Mouse (Mus musculus) brown adipose tissue, adult 24 weeks (tissue): ENCODE data around the gene Jmjd1c. TPM values are rescaled to one million over a fixed set of nuclear protein-coding genes. Genes with fewer than 3 reads are reported as not detected.

ENCODE experiments used
- H3K27ac ChIP-seq: fragments of 200-500 bp; replicated peaks from 2 replicates; pipeline ENCODE4 v1.5.1; 2012; ENCODE audit warnings: low read depth, mild to moderate bottlenecking, low read length
- H3K4me1 ChIP-seq: fragments of 200-500 bp; 2 replicates; pipeline ENCODE4 v1.6.1; 2012; ENCODE audit warnings: low read length, mixed read lengths; ENCODE audit not compliant: control insufficient read depth, insufficient read depth, insufficient read length
- H3K4me3 ChIP-seq: fragments of 200-500 bp; 2 replicates; pipeline ENCODE4 v1.5.1; 2012; ENCODE audit warnings: low read depth, mild to moderate bottlenecking, low read length, moderate library complexity; ENCODE audit not compliant: insufficient read depth
- polyA plus RNA-seq: library from polyadenylated mRNA; stranded (reverse); fragments of >200 nt; gene quantifications from 2 replicates; pipeline ENCODE4 v1.2.4, GENCODE M21; 2012; ENCODE audit not compliant: missing spikeins, insufficient read depth, insufficient read length

The Jmjd1c gene
- polyA plus RNA-seq, 1 experiment: 12.7 TPM

- Histone ChIP-seq H3K27ac (no peak overlapping the region), H3K4me3 (no peak overlapping the region), H3K4me1 (no peaks in the 10 kb centered on the region; the same call in 1 of the 2 replicates)
Measured at GRCm38 (mm10) chr10:67176932-67177331, 81.0 kb downstream of the Jmjd1c start.

- Histone ChIP-seq H3K4me1 (no peaks in the 10 kb centered on the region; the same call in 1 of the 2 replicates), H3K4me3 (no peak overlapping the region), H3K27ac (no peak overlapping the region)
Measured at GRCm38 (mm10) chr10:67177410-67177809, 81.5 kb downstream of the Jmjd1c start.

GRCm38 (mm10) chr10:67180021-67180420 lies 84.1 kb downstream of the Jmjd1c start:
- Histone ChIP-seq H3K4me3 (no peak overlapping the region), H3K4me1 (no peaks in the 10 kb centered on the region; the same call in 1 of the 2 replicates), H3K27ac (no peak overlapping the region)

- no peak overlapping the region for H3K4me3 ChIP-seq
- no peaks in the 10 kb centered on the region; the same call in 1 of the 2 replicates for H3K4me1 ChIP-seq
- no peak overlapping the region for H3K27ac ChIP-seq
Measured at GRCm38 (mm10) chr10:67180799-67181198, 84.9 kb downstream of the Jmjd1c start.

- Histone ChIP-seq H3K4me3 (no peak overlapping the region), H3K4me1 (no peaks in the 10 kb centered on the region; the same call in 1 of the 2 replicates), H3K27ac (no peak overlapping the region)
Measured at GRCm38 (mm10) chr10:67182651-67183050, 86.7 kb downstream of the Jmjd1c start.

- H3K27ac ChIP-seq: no peak overlapping the region
- H3K4me1 ChIP-seq: no peaks in the 10 kb centered on the region; the same call in 1 of the 2 replicates
- no peak overlapping the region for H3K4me3 ChIP-seq
Measured at GRCm38 (mm10) chr10:67183086-67183485, 87.2 kb downstream of the Jmjd1c start.

- H3K4me3 ChIP-seq: no peak overlapping the region
- H3K27ac ChIP-seq: no peak overlapping the region
Measured at GRCm38 (mm10) chr10:67184441-67185070, 88.6 kb downstream of the Jmjd1c start.

GRCm38 (mm10) chr10:67185491-67186081 lies 89.7 kb downstream of the Jmjd1c start:
- peaks cover 2% of the 10 kb centered on the region for H3K4me1 ChIP-seq
- H3K4me3 ChIP-seq: peak overlapping the region; percentile 54
- peak overlapping the region; percentile 73 for H3K27ac ChIP-seq

More at GRCm38 (mm10) chr10:67184441-67185070, 88.6 kb downstream of the Jmjd1c start:
- peaks cover 2% of the 10 kb centered on the region for H3K4me1 ChIP-seq

GRCm38 (mm10) chr10:67186489-67186888 lies 90.6 kb downstream of the Jmjd1c start:
- H3K4me3 ChIP-seq: peak overlapping the region; percentile 40; the same call in 1 of the 2 replicates
- no peak overlapping the region for H3K27ac ChIP-seq
- peaks cover 2% of the 10 kb centered on the region for H3K4me1 ChIP-seq

GRCm38 (mm10) chr10:67187001-67187453 lies 91.1 kb downstream of the Jmjd1c start:
- H3K4me1 ChIP-seq: peaks cover 2% of the 10 kb centered on the region
- peak overlapping the region; percentile 73 for H3K27ac ChIP-seq
- H3K4me3 ChIP-seq: peak overlapping the region; percentile 48

- H3K4me1 ChIP-seq: peaks cover 2% of the 10 kb centered on the region
- peak overlapping the region; percentile 7; the same call in 1 of the 2 replicates for H3K4me3 ChIP-seq
- no peak overlapping the region for H3K27ac ChIP-seq
Measured at GRCm38 (mm10) chr10:67187952-67188351, 92.0 kb downstream of the Jmjd1c start.

GRCm38 (mm10) chr10:67189057-67189456 lies 93.1 kb downstream of the Jmjd1c start:
- H3K4me3 ChIP-seq: no peak overlapping the region
- H3K4me1 ChIP-seq: peaks cover 2% of the 10 kb centered on the region
- H3K27ac ChIP-seq: 0 out of 2 replicates have a peak overlapping the region, but pooled peaks have one; percentile 28

GRCm38 (mm10) chr10:67190261-67190660 lies 94.3 kb downstream of the Jmjd1c start:
- peaks cover 9% of the 10 kb centered on the region for H3K4me1 ChIP-seq
- H3K27ac ChIP-seq: no peak overlapping the region
- no peak overlapping the region for H3K4me3 ChIP-seq

GRCm38 (mm10) chr10:67192366-67192765 lies 96.4 kb downstream of the Jmjd1c start:
- H3K4me1 ChIP-seq: peaks cover 15% of the 10 kb centered on the region
- H3K4me3 ChIP-seq: no peak overlapping the region
- H3K27ac ChIP-seq: no peak overlapping the region

GRCm38 (mm10) chr10:67193003-67193652 lies 97.2 kb downstream of the Jmjd1c start:
- H3K4me3 ChIP-seq: no peak overlapping the region
- H3K4me1 ChIP-seq: peaks cover 15% of the 10 kb centered on the region
- no peak overlapping the region for H3K27ac ChIP-seq
